Mouse (Mus musculus) cerebellum, adult 9-10 months (tissue): ENCODE results near the gene Mlip.
"Not testable (repeated sequence)": the region's sequence is repeated elsewhere in the genome, so short reads cannot be mapped to it uniquely, and the experiment has no call there.

Experiments used
- DNase-seq: peaks from one replicate; pipeline ENCODE4 v3.0.0; 2022

The Mlip gene

GRCm38 (mm10) chr9:77172044-77172443, 180.7 kb downstream of the Mlip start:
- no peak for DNase-seq

- DNase-seq = no peak
These were observed 186.9 kb downstream of the Mlip start for GRCm38 (mm10) chr9:77165877-77166276.

- no peak for DNase-seq
These were observed 191.0 kb downstream of the Mlip start for GRCm38 (mm10) chr9:77161764-77162163.

- DNase-seq = no peak
These were observed 192.4 kb downstream of the Mlip start for GRCm38 (mm10) chr9:77160277-77160926.

- DNase-seq = no peak
These were observed 204.1 kb downstream of the Mlip start for GRCm38 (mm10) chr9:77148518-77149257.

- no peak for DNase-seq
These were observed 233.0 kb downstream of the Mlip start for GRCm38 (mm10) chr9:77119735-77120134.

GRCm38 (mm10) chr9:77096886-77097285, 255.9 kb downstream of the Mlip start:
- no peak for DNase-seq

- not testable (repeated sequence) for DNase-seq
These were observed 269.5 kb downstream of the Mlip start for GRCm38 (mm10) chr9:77083221-77083620.

- DNase-seq = no peak
These were observed 281.1 kb downstream of the Mlip start for GRCm38 (mm10) chr9:77071676-77072075.

GRCm38 (mm10) chr9:77056611-77057010, 296.2 kb downstream of the Mlip start:
- no peak for DNase-seq

- no peak for DNase-seq
These were observed 298.2 kb downstream of the Mlip start for GRCm38 (mm10) chr9:77054426-77055193.
